21 mouse cellular contexts compared by ENCODE assay signal in genomic region chr2:128152211-128152610, GRCm38 (mm10). TPM values are rescaled to one million over a fixed set of nuclear protein-coding genes. Genes with fewer than 3 reads are reported as not detected.
DNase-seq lines count a peak whose midpoint lies in the region; ATAC-seq and TF ChIP-seq lines count a peak whose summit lies in the region.
"Had no signal": no experiment of that assay in that cellular context is flagged by ENCODE, and none has a peak within 500 bp of the region (broad histone marks: within the 10 kb centered on the region; RNA-seq: fewer than 3 reads in every experiment).

No protein-coding gene starts in this region.

- H3K4me1 ChIP-seq in liver, embryonic 11.5 days (replicated peaks; ENCODE audit: control insufficient read depth, insufficient read depth, low read length): peaks cover 40% of the 10 kb centered on the region
- peaks cover 63% of the 10 kb centered on the region for H3K4me1 ChIP-seq in E14TG2a.4 (replicated peaks; ENCODE audit: low read depth, low read length)

- H3K9me3 ChIP-seq in liver, embryonic 11.5 days (ENCODE audit: control insufficient read depth, low read length): no peaks in the 10 kb centered on the region
- no peaks in the 10 kb centered on the region for H3K9me3 ChIP-seq in E14TG2a.4 (ENCODE audit: low read length)
- H3K9me3 ChIP-seq: embryonic facial prominence, embryonic 15.5 days; G1E; hindbrain, embryonic 12.5 days; liver, embryonic 15.5 days; midbrain, embryonic 12.5 days had no signal

- no peak overlapping the region for H3K4me3 ChIP-seq in liver, embryonic 11.5 days (ENCODE audit: low read depth, low read length)
- peak overlapping the region; percentile 55 for H3K4me3 ChIP-seq in E14TG2a.4 (replicated peaks; ENCODE audit: low read length)
- H3K4me3 ChIP-seq: embryonic facial prominence, embryonic 15.5 days; gastrocnemius, adult 2 months; hindbrain, embryonic 12.5 days; liver, embryonic 15.5 days; midbrain, embryonic 12.5 days had no signal

- no peaks in the 10 kb centered on the region for H3K27me3 ChIP-seq in liver, embryonic 11.5 days (replicated peaks; ENCODE audit: control insufficient read depth, insufficient read depth, low read length)
- no peaks in the 10 kb centered on the region for H3K27me3 ChIP-seq in E14TG2a.4 (ENCODE audit: insufficient read depth, low read length)
- H3K27me3 ChIP-seq: embryonic facial prominence, embryonic 15.5 days; hindbrain, embryonic 12.5 days; liver, embryonic 15.5 days; midbrain, embryonic 12.5 days had no signal

- no peak for TF ChIP-seq CTCF in E14TG2a.4 (conservative IDR thresholded peaks at IDR 0.05; ENCODE audit: low read length)

- 74% methylated on average over 9 of the region's 9 CpGs for WGBS in liver, embryonic 11.5 days

- H3K27ac ChIP-seq in liver, embryonic 11.5 days (ENCODE audit: low read depth, low read length): peak overlapping the region; percentile 17; the same call in 1 of the 2 replicates
- H3K27ac ChIP-seq: embryonic facial prominence, embryonic 15.5 days; gastrocnemius, adult 2 months; hindbrain, embryonic 12.5 days; kidney, postnatal 0 days; macrophage; midbrain, embryonic 12.5 days had no signal

- peaks cover 10% of the 10 kb centered on the region for H3K36me3 ChIP-seq in liver, embryonic 11.5 days (ENCODE audit: control insufficient read depth, insufficient read depth, low read length)
- H3K36me3 ChIP-seq in E14TG2a.4 (ENCODE audit: insufficient read depth, low read length): peaks cover 87% of the 10 kb centered on the region

- no peak for DNase-seq in liver, embryonic 11.5 days (ENCODE audit: low spot score)
- no peak for DNase-seq in liver
- peak; percentile 22 for DNase-seq in T-cell, adult 2 months (ENCODE audit: low spot score)
- DNase-seq in left cerebral cortex, adult 18-20 months (ENCODE audit: low spot score in 2 of 2): no peak
- DNase-seq: adrenal gland, postnatal 10 days; cerebellum, adult 9-10 months; gastrocnemius, adult 2 months; heart, postnatal 14 days; kidney, adult 2 months; right cerebral cortex, postnatal 14 days had no signal

- no peak overlapping the region for H3K9ac ChIP-seq in liver, embryonic 11.5 days (ENCODE audit: low read depth, low read length)
- H3K9ac ChIP-seq: embryonic facial prominence, embryonic 15.5 days; hindbrain, embryonic 12.5 days; liver, embryonic 15.5 days; midbrain, embryonic 12.5 days had no signal

- no peak overlapping the region for H3K4me2 ChIP-seq in liver, embryonic 11.5 days
- H3K4me2 ChIP-seq: embryonic facial prominence, embryonic 15.5 days; hindbrain, embryonic 12.5 days; liver, embryonic 15.5 days; midbrain, embryonic 12.5 days had no signal

- ATAC-seq in liver, embryonic 11.5 days (replicated peaks; ENCODE audit: low FRiP score): no peak
- ATAC-seq in megakaryocyte progenitor cell, adult 5-6 weeks (replicated peaks; ENCODE audit: poor library complexity): peak; percentile 23
- ATAC-seq in activated CD4-positive, CD25-positive, alpha-beta regulatory T cell, adult 4 months: no peak
- ATAC-seq: forebrain, embryonic 14.5 days had no signal

RNA-seq across cellular contexts. Expression of gene Bcl2l11, which starts 26.4 kb away (rescaled TPM):
- 15.1 and 15.3 TPM in 2 replicates for polyA plus RNA-seq in liver, embryonic 11.5 days (2014; fragmentation: Nextera tagmentation; extraction: Ambion mirVana)
- 10.1 and 11.9 TPM in 2 replicates for total RNA-seq in megakaryocyte progenitor cell, adult 5-6 weeks (2015)
- total RNA-seq in megakaryocyte progenitor cell, adult 5-6 weeks (2017): 8.8 and 16.0 TPM in 2 replicates
- polyA plus RNA-seq in activated CD4-positive, CD25-positive, alpha-beta regulatory T cell, adult 4 months (2017; shearing (Covaris generic)): 10 to 100 TPM; 15.4 to 23.8 TPM
- 1 to 10 TPM; 5.6 to 6.3 TPM for total RNA-seq in left cerebral cortex, adult 18-20 months (2021)
